Mouse (Mus musculus): ENCODE results near the gene D930007J09Rik.

D930007J09Rik gene

GRCm38 (mm10) chr13:32759036-32759435, 43.6 kb downstream of the D930007J09Rik start:
- DNase-seq (ENCODE audit: low spot score in 2 of 2): no peak
